Mouse (Mus musculus) limb, embryonic 11.5 days (tissue): ENCODE data around the gene Rbbp6. TPM values are rescaled to one million over a fixed set of nuclear protein-coding genes. Genes with fewer than 3 reads are reported as not detected.
A peak's percentile ranks its signal among the peaks of the same experiment; 100 is the strongest.

Experiments used
- ATAC-seq: fragments of 200-750 bp; cut with Nextera tagmentation; 2 replicates; pipeline ENCODE4 v1.8.0; 2017; ENCODE audit warnings: low read depth; ENCODE audit not compliant: insufficient number of reproducible peaks, low FRiP score, low TSS enrichment
- DNase-seq: peaks from one replicate; pipeline ENCODE4 v3.0.0-alpha.2; 2015; ENCODE audit warnings: low spot score
- H3K27ac ChIP-seq: fragments of 300-500 bp; sonication (generic); replicated peaks from 2 replicates; pipeline ENCODE4 v1.5.1; 2014; ENCODE audit warnings: low read depth, mild to moderate bottlenecking, low read length
- H3K27me3 ChIP-seq: fragments of 300-500 bp; sonication (generic); 2 replicates; pipeline ENCODE4 v1.6.1; 2014; ENCODE audit warnings: mild to moderate bottlenecking, low read length, mixed read lengths; ENCODE audit not compliant: control insufficient read depth, insufficient read depth
- H3K36me3 ChIP-seq: fragments of 300-500 bp; sonication (generic); 2 replicates; pipeline ENCODE4 v1.6.1; 2014; ENCODE audit warnings: mild to moderate bottlenecking, low read length, moderate library complexity, mixed read lengths; ENCODE audit not compliant: control insufficient read depth, insufficient read depth
- H3K4me1 ChIP-seq: fragments of 300-500 bp; sonication (generic); 2 replicates; pipeline ENCODE4 v1.6.1; 2014; ENCODE audit warnings: low read length, mixed read lengths; ENCODE audit not compliant: control insufficient read depth, insufficient read depth
- H3K4me2 ChIP-seq: fragments of 300-500 bp; sonication (generic); 2 replicates; pipeline ENCODE4 v1.6.1; 2014; ENCODE audit warnings: low read depth, mild to moderate bottlenecking, moderate library complexity; ENCODE audit not compliant: severe bottlenecking
- H3K4me3 ChIP-seq: fragments of 300-500 bp; sonication (generic); 2 replicates; pipeline ENCODE4 v1.5.1; 2014; ENCODE audit warnings: low read depth, low read length
- H3K9ac ChIP-seq: fragments of 300-500 bp; sonication (generic); 2 replicates; pipeline ENCODE4 v1.6.1; 2014; ENCODE audit warnings: mild to moderate bottlenecking, low read length
- H3K9me3 ChIP-seq: fragments of 300-500 bp; sonication (generic); 2 replicates; pipeline ENCODE4 v1.6.1; 2016; ENCODE audit warnings: low read length; ENCODE audit not compliant: control insufficient read depth
- WGBS: fragments of 180-500 bp; shearing (Covaris S2); extraction: QIAGEN DNeasy Blood & Tissue Kit; methylation state at CpG from one replicate; pipeline ENCODE4 v1.1.7; 2014; 5-methylcytosine and 5-hydroxymethylcytosine counted together
- polyA plus RNA-seq: library from polyadenylated mRNA; unstranded; fragments of >200 nt; fragmentation: Nextera tagmentation; extraction: Ambion mirVana; gene quantifications from 2 replicates; pipeline ENCODE4 v1.2.1, GENCODE M21; 2014

Rbbp6 gene
- 37.8 and 39.3 TPM in 2 replicates for polyA plus RNA-seq

GRCm38 (mm10) chr7:122965386-122965785 lies at the start of gene Rbbp6:
TSS of gene Rbbp6 (plus strand) at chr7:122965686.
- Histone ChIP-seq H3K4me3 (no peak within 1 kb of the TSS), H3K4me2 (no peak within 1 kb of the TSS), H3K36me3 (no peaks in the 10 kb centered on the region), H3K4me1 (no peaks in the 10 kb centered on the region), H3K9me3 (no peaks in the 10 kb centered on the region), H3K9ac (no peak within 1 kb of the TSS), H3K27ac (no peak within 1 kb of the TSS), H3K27me3 (no peaks in the 10 kb centered on the region)
- WGBS: 82% methylated on average over 5 of the region's 5 CpGs
- ATAC-seq (no peak), DNase-seq (no peak)

- no peak overlapping the region for H3K4me2 ChIP-seq
- ATAC-seq: no peak
Observed at GRCm38 (mm10) chr7:122919728-122920582, 45.5 kb upstream of the Rbbp6 start.

GRCm38 (mm10) chr7:122921537-122921936 lies 43.9 kb upstream of the Rbbp6 start:
- no peak overlapping the region for H3K9ac ChIP-seq
- H3K9me3 ChIP-seq: no peaks in the 10 kb centered on the region
- no peaks in the 10 kb centered on the region for H3K4me1 ChIP-seq
- whole genome bisulfite sequencing: 85% methylated on average over 9 of the region's 9 CpGs
- ATAC-seq (no peak), DNase-seq (peak; percentile 28)
- no peak overlapping the region for H3K4me3 ChIP-seq
- H3K27me3 ChIP-seq: no peaks in the 10 kb centered on the region
- H3K4me2 ChIP-seq: no peak overlapping the region
- no peaks in the 10 kb centered on the region for H3K36me3 ChIP-seq
- no peak overlapping the region for H3K27ac ChIP-seq

More at GRCm38 (mm10) chr7:122919728-122920582, 45.5 kb upstream of the Rbbp6 start:
- Histone ChIP-seq H3K9me3 (no peaks in the 10 kb centered on the region), H3K27me3 (no peaks in the 10 kb centered on the region), H3K4me3 (no peak overlapping the region), H3K4me1 (no peaks in the 10 kb centered on the region), H3K9ac (no peak overlapping the region), H3K36me3 (no peaks in the 10 kb centered on the region), H3K27ac (no peak overlapping the region)
- DNase-seq: peak; percentile 69
- 47% methylated on average over 13 of the region's 13 CpGs for WGBS

GRCm38 (mm10) chr7:122924256-122924655 lies 41.2 kb upstream of the Rbbp6 start:
- Histone ChIP-seq H3K4me3 (no peak overlapping the region), H3K9ac (no peak overlapping the region), H3K4me1 (no peaks in the 10 kb centered on the region), H3K27ac (no peak overlapping the region), H3K36me3 (no peaks in the 10 kb centered on the region), H3K4me2 (no peak overlapping the region), H3K9me3 (no peaks in the 10 kb centered on the region), H3K27me3 (no peaks in the 10 kb centered on the region)
- ATAC-seq (no peak), DNase-seq (no peak)
- 60% methylated on average over 3 of the region's 3 CpGs for WGBS

GRCm38 (mm10) chr7:122930494-122930893 lies 35.0 kb upstream of the Rbbp6 start:
- DNase-seq (no peak), ATAC-seq (no peak)
- H3K27me3 ChIP-seq: no peaks in the 10 kb centered on the region
- no peak overlapping the region for H3K9ac ChIP-seq
- no peak overlapping the region for H3K27ac ChIP-seq
- H3K36me3 ChIP-seq: no peaks in the 10 kb centered on the region
- no peak overlapping the region for H3K4me2 ChIP-seq
- no peak overlapping the region for H3K4me3 ChIP-seq
- H3K9me3 ChIP-seq: no peaks in the 10 kb centered on the region
- WGBS: 32% methylated on average over 3 of the region's 3 CpGs
- no peaks in the 10 kb centered on the region for H3K4me1 ChIP-seq

GRCm38 (mm10) chr7:122932171-122932570 lies 33.3 kb upstream of the Rbbp6 start:
- WGBS: 6% methylated on average over 1 of the region's 1 CpGs
- H3K9ac ChIP-seq: no peak overlapping the region
- no peak overlapping the region for H3K4me3 ChIP-seq
- H3K27me3 ChIP-seq: no peaks in the 10 kb centered on the region
- ATAC-seq (no peak), DNase-seq (no peak)
- no peaks in the 10 kb centered on the region for H3K9me3 ChIP-seq
- no peak overlapping the region for H3K4me2 ChIP-seq
- H3K27ac ChIP-seq: no peak overlapping the region
- no peaks in the 10 kb centered on the region for H3K4me1 ChIP-seq
- H3K36me3 ChIP-seq: no peaks in the 10 kb centered on the region

- H3K9me3 ChIP-seq: no peaks in the 10 kb centered on the region
- no peak overlapping the region for H3K4me2 ChIP-seq
- H3K36me3 ChIP-seq: no peaks in the 10 kb centered on the region
- H3K4me3 ChIP-seq: no peak overlapping the region
- ATAC-seq: no peak
- H3K9ac ChIP-seq: no peak overlapping the region
- no peak overlapping the region for H3K27ac ChIP-seq
- no peak for DNase-seq
- H3K4me1 ChIP-seq: no peaks in the 10 kb centered on the region
- no peaks in the 10 kb centered on the region for H3K27me3 ChIP-seq
Observed at GRCm38 (mm10) chr7:122936626-122937025, 28.9 kb upstream of the Rbbp6 start.

- ATAC-seq: no peak
- WGBS: 74% methylated on average over 1 of the region's 1 CpGs
- H3K4me3 ChIP-seq: no peak overlapping the region
Observed at GRCm38 (mm10) chr7:122938197-122938596, 27.3 kb upstream of the Rbbp6 start.

More at GRCm38 (mm10) chr7:122938197-122938596, 27.3 kb upstream of the Rbbp6 start:
- Histone ChIP-seq H3K9ac (no peak overlapping the region), H3K4me2 (no peak overlapping the region), H3K27ac (no peak overlapping the region), H3K4me1 (no peaks in the 10 kb centered on the region), H3K27me3 (no peaks in the 10 kb centered on the region), H3K9me3 (no peaks in the 10 kb centered on the region), H3K36me3 (no peaks in the 10 kb centered on the region)
- no peak for DNase-seq
